Mouse (Mus musculus) CH12.LX (cell line): Measurements from ENCODE around the gene Sh3rf3. TPM values are rescaled to one million over a fixed set of nuclear protein-coding genes. Genes with fewer than 3 reads are reported as not detected.
"Not testable (repeated sequence)": the region's sequence is repeated elsewhere in the genome, so short reads cannot be mapped to it uniquely, and the experiment has no call there.

Experiments
- DNase-seq: peaks from one replicate; pipeline ENCODE4 v3.0.0-alpha.2; 2013; ENCODE audit errors: extremely low read depth
- H3K27ac ChIP-seq: 2 replicates; pipeline ENCODE4 v1.5.1; 2012; ENCODE audit warnings: low read depth, mild to moderate bottlenecking, control low read depth, moderate library complexity; ENCODE audit not compliant: insufficient read depth
- H3K27me3 ChIP-seq: replicated peaks from 2 replicates; pipeline ENCODE3; 2012; ENCODE audit warnings: inconsistent platforms
- H3K36me3 ChIP-seq, 2 experiments: replicated peaks in 1 of 2; 2 replicates each; pipeline versions ENCODE3 to v1.6.1; 2012; ENCODE audit warnings: inconsistent platforms in 1 of 2, low read length in 1 of 2, mild to moderate bottlenecking in 1 of 2, mixed read lengths in 1 of 2, moderate library complexity in 1 of 2; ENCODE audit not compliant: control insufficient read depth in 1 of 2, insufficient read depth in 1 of 2
- H3K4me1 ChIP-seq, 2 experiments: 2 replicates each; pipeline ENCODE4 v1.6.1; 2012; ENCODE audit warnings: inconsistent platforms in 1 of 2, moderate library complexity in 1 of 2; ENCODE audit not compliant: insufficient read depth in 2 of 2, control insufficient read depth in 1 of 2
- H3K4me2 ChIP-seq: 2 replicates; pipeline ENCODE4 v1.6.1; 2012; ENCODE audit warnings: low read depth, mild to moderate bottlenecking, control low read depth; ENCODE audit not compliant: poor library complexity, insufficient read depth, severe bottlenecking
- H3K4me3 ChIP-seq, 3 experiments: fragments of 150-350 bp in 1 of 3; sonication (generic) in 1 of 3; replicated peaks in 1 of 3; 2 replicates each; pipeline versions ENCODE3 to v1.5.1; 2011 to 2012; ENCODE audit warnings: low read depth in 2 of 3, low read length in 2 of 3, mild to moderate bottlenecking in 2 of 3, moderate library complexity in 2 of 3, control low read depth in 1 of 3, improper control_type of control experiment in 1 of 3, inconsistent platforms in 1 of 3, mixed read lengths in 1 of 3; ENCODE audit not compliant: poor library complexity in 1 of 3
- H3K79me2 ChIP-seq: replicated peaks from 2 replicates; pipeline ENCODE4 v1.6.1; 2012; ENCODE audit warnings: mild to moderate bottlenecking, moderate library complexity; ENCODE audit not compliant: control insufficient read depth, poor library complexity, insufficient read depth, severe bottlenecking; ENCODE audit errors: extremely low read depth
- H3K9ac ChIP-seq: 2 replicates; pipeline ENCODE4 v1.6.1; 2012; ENCODE audit warnings: low read depth, mild to moderate bottlenecking, control low read depth, moderate library complexity; ENCODE audit not compliant: insufficient read depth
- H3K9me3 ChIP-seq: replicated peaks from 2 replicates; pipeline ENCODE3; 2012; ENCODE audit warnings: low read length, inconsistent platforms, mixed read lengths
- BHLHE40 ChIP-seq: IDR thresholded peaks from 2 replicates; pipeline ENCODE4 v1.6.1; 2011; ENCODE audit warnings: mild to moderate bottlenecking, low read depth, low read length, improper control_type of control experiment
- CHD1 ChIP-seq: IDR thresholded peaks from 2 replicates; pipeline ENCODE4 v1.6.1; 2012; ENCODE audit warnings: low read depth, low read length, improper control_type of control experiment, inconsistent platforms
- CHD2 ChIP-seq: IDR thresholded peaks from 2 replicates; pipeline ENCODE4 v1.6.1; 2011; ENCODE audit warnings: low read length, improper control_type of control experiment
- CTCF ChIP-seq, 2 experiments: IDR thresholded peaks in 1 of 2; conservative IDR thresholded peaks in 1 of 2; 2 replicates each; pipeline ENCODE4 v1.5.1; 2011 to 2012; ENCODE audit warnings: low read depth in 2 of 2, low read length in 2 of 2, improper control_type of control experiment in 1 of 2, inconsistent platforms in 1 of 2, mild to moderate bottlenecking in 1 of 2, moderate library complexity in 1 of 2
- E2F4 ChIP-seq: IDR thresholded peaks from 2 replicates; pipeline ENCODE4 v1.6.1; 2011; ENCODE audit warnings: low read depth, low read length, improper control_type of control experiment; ENCODE audit not compliant: insufficient replicate concordance
- EP300 ChIP-seq: IDR thresholded peaks from 2 replicates; pipeline ENCODE4 v1.6.1; 2011; ENCODE audit warnings: low read length, improper control_type of control experiment
- GABPA ChIP-seq: IDR thresholded peaks from 2 replicates; pipeline ENCODE4 v1.6.1; 2012; ENCODE audit warnings: low read depth, low read length, improper control_type of control experiment, inconsistent platforms; ENCODE audit not compliant: insufficient replicate concordance
- HCFC1 ChIP-seq: IDR thresholded peaks from 2 replicates; pipeline ENCODE4 v1.6.1; 2012; ENCODE audit warnings: low read depth, mild to moderate bottlenecking, inconsistent platforms, low read length, improper control_type of control experiment
- IRF4 ChIP-seq: IDR thresholded peaks from 2 replicates; pipeline ENCODE4 v1.6.1; 2014; ENCODE audit warnings: low read depth, mild to moderate bottlenecking, inconsistent platforms, low read length, improper control_type of control experiment
- JUN ChIP-seq: IDR thresholded peaks from 2 replicates; pipeline ENCODE4 v1.6.1; 2011; ENCODE audit warnings: low read depth, mild to moderate bottlenecking, low read length, improper control_type of control experiment, moderate library complexity; ENCODE audit not compliant: insufficient read depth
- KAT2A ChIP-seq: IDR thresholded peaks from 2 replicates; pipeline ENCODE4 v1.6.1; 2012; ENCODE audit warnings: low read length, improper control_type of control experiment, inconsistent platforms; ENCODE audit not compliant: insufficient replicate concordance
- MAFK ChIP-seq: IDR thresholded peaks from 2 replicates; pipeline ENCODE4 v1.6.1; 2011; ENCODE audit warnings: low read length, improper control_type of control experiment; ENCODE audit not compliant: insufficient replicate concordance
- MAX ChIP-seq: IDR thresholded peaks from 2 replicates; pipeline ENCODE4 v1.6.1; 2011; ENCODE audit warnings: low read length, improper control_type of control experiment
- MEF2A ChIP-seq: IDR thresholded peaks from 2 replicates; pipeline ENCODE4 v1.6.1; 2014; ENCODE audit warnings: low read depth, mild to moderate bottlenecking, inconsistent platforms, low read length, improper control_type of control experiment, borderline replicate concordance
- NELFE ChIP-seq: IDR thresholded peaks from 2 replicates; pipeline ENCODE4 v1.6.1; 2011; ENCODE audit warnings: low read depth, low read length, improper control_type of control experiment
- POLR2A ChIP-seq: IDR thresholded peaks from 2 replicates; pipeline ENCODE4 v1.6.1; 2011; ENCODE audit warnings: low read depth, mild to moderate bottlenecking, improper control_type of control experiment, low read length
- POLR2AphosphoS2 ChIP-seq: IDR thresholded peaks from 2 replicates; pipeline ENCODE4 v1.6.1; 2011; ENCODE audit warnings: low read depth, low read length, improper control_type of control experiment
- RAD21 ChIP-seq: IDR thresholded peaks from 2 replicates; pipeline ENCODE4 v1.6.1; 2011; ENCODE audit warnings: low read depth, mild to moderate bottlenecking, low read length, improper control_type of control experiment, moderate library complexity
- RCOR1 ChIP-seq: conservative IDR thresholded peaks from 2 replicates; pipeline ENCODE4 v1.6.1; 2012; ENCODE audit warnings: low read depth, mild to moderate bottlenecking, inconsistent platforms, low read length, improper control_type of control experiment
- SIN3A ChIP-seq: IDR thresholded peaks from 2 replicates; pipeline ENCODE4 v1.6.1; 2012; ENCODE audit warnings: low read length, improper control_type of control experiment, inconsistent platforms
- SMC3 ChIP-seq: IDR thresholded peaks from 2 replicates; pipeline ENCODE4 v1.6.1; 2011; ENCODE audit warnings: low read depth, low read length, improper control_type of control experiment
- UBTF ChIP-seq: IDR thresholded peaks from 2 replicates; pipeline ENCODE4 v1.6.1; 2012; ENCODE audit warnings: low read depth, mild to moderate bottlenecking, inconsistent platforms, low read length, improper control_type of control experiment, moderate library complexity
- USF2 ChIP-seq: conservative IDR thresholded peaks from 2 replicates; pipeline ENCODE4 v1.6.1; 2011; ENCODE audit warnings: low read depth, low read length, improper control_type of control experiment
- ZKSCAN1 ChIP-seq: IDR thresholded peaks from 2 replicates; pipeline ENCODE4 v1.6.1; 2012; ENCODE audit warnings: low read depth, inconsistent platforms, low read length, improper control_type of control experiment, borderline replicate concordance
- dilution Hi-C: fragments of 300-500 bp; cut with MboI; formaldehyde crosslinking; loops from 2 replicates; pipeline ENCODE4 v1.14.3; 2020; ENCODE audit warnings: low sequenced_read_pairs; ENCODE audit not compliant: extremely low pct_unique_long_range_greater_than_20kb, extremely low pct_ligation_motif_present
- in situ Hi-C: fragments of 300-500 bp; cut with MboI; formaldehyde crosslinking; loops from 3 replicates; pipeline ENCODE4 v1.14.3; 2019; ENCODE audit warnings: low sequenced_read_pairs, low pct_ligation_motif_present, low pct_unique_long_range_greater_than_20kb, mixed read lengths
- polyA plus RNA-seq: library from polyadenylated mRNA; unstranded; fragments of >175 nt; gene quantifications from 2 replicates; pipeline ENCODE4 v1.2.1, GENCODE M21; 2012; ENCODE audit warnings: low read depth; ENCODE audit not compliant: insufficient read length
- total RNA-seq, 2 experiments: library from RNA; depleted of rRNA; stranded (reverse); fragments of 300-350 nt in 1 of 2; fragments of >200 nt in 1 of 2; gene quantifications; 2 replicates each; pipeline ENCODE4 v1.2.3; 2012 to 2014

The Sh3rf3 gene
- total and polyA plus RNA-seq, 3 experiments, result 0.13 to 0.64 TPM; not detected in 1

GRCm38 (mm10) chr10:59091988-59092387 lies 278.8 kb downstream of the Sh3rf3 start:
- Histone ChIP-seq H3K4me2 (no peak overlapping the region), H3K4me1 (0 out of 4 replicates have a peak, but pooled peaks cover 0 to under 1% of the 10 kb centered on the region in 2 experiments), H3K9ac (no peak overlapping the region), H3K27me3 (peaks cover 23% of the 10 kb centered on the region), H3K79me2 (no peaks in the 10 kb centered on the region), H3K9me3 (no peaks in the 10 kb centered on the region), H3K27ac (no peak overlapping the region)
- dilution Hi-C loops, result no loop called here
- TF ChIP-seq E2F4, result no peak
- no peak for TF ChIP-seq KAT2A
- no peak for TF ChIP-seq RCOR1
- no peak for TF ChIP-seq MEF2A
- no peak for TF ChIP-seq POLR2A
- no peak for TF ChIP-seq USF2
- no peak for TF ChIP-seq JUN
- TF ChIP-seq, all 38 proteins: peak for 0
- Histone ChIP-seq H3K36me3 (no peaks in the 10 kb centered on the region), H3K4me3 (no peak overlapping the region)
- in situ Hi-C loops, result no loop called here
- DNase-seq, result no peak

GRCm38 (mm10) chr10:59103076-59103475 lies 289.9 kb downstream of the Sh3rf3 start:
- H3K4me2 ChIP-seq, DNase-seq, H3K4me3 ChIP-seq, H3K4me1 ChIP-seq, H3K27me3 ChIP-seq, H3K79me2 ChIP-seq, H3K36me3 ChIP-seq, dilution Hi-C loops, H3K9me3 ChIP-seq, in situ Hi-C loops, H3K27ac ChIP-seq, H3K9ac ChIP-seq: not testable (repeated sequence)

- Histone ChIP-seq H3K4me1 (peaks cover 0 to 7% of the 10 kb centered on the region in 2 experiments; a peak in 1 of 4 replicates), H3K9ac (no peak overlapping the region), H3K79me2 (no peaks in the 10 kb centered on the region), H3K9me3 (no peaks in the 10 kb centered on the region), H3K36me3 (no peaks in the 10 kb centered on the region), H3K4me3 (no peak overlapping the region), H3K4me2 (no peak overlapping the region)
- in situ Hi-C loops (no loop called here), dilution Hi-C loops (no loop called here)
- DNase-seq, result no peak
- TF ChIP-seq POLR2AphosphoS2 (no peak), CTCF (conservative IDR thresholded peaks at IDR 0.05 in 1 of 2, IDR thresholded peaks at IDR 0.05 in 1 of 2; ENCODE audit: low read depth in 2 of 2, low read length in 2 of 2) (no peak), UBTF (no peak), RCOR1 (no peak), USF2 (no peak), SMC3 (no peak), SIN3A (no peak), MAX (no peak), ZKSCAN1 (no peak), CHD1 (no peak), RAD21 (no peak), GABPA (no peak), BHLHE40 (no peak), EP300 (no peak), IRF4 (no peak), MAFK (no peak), HCFC1 (no peak), NELFE (no peak), JUN (no peak), CHD2 (no peak)
- TF ChIP-seq, all 38 proteins: peak for 0
- Histone ChIP-seq H3K27me3 (no peaks in the 10 kb centered on the region), H3K27ac (no peak overlapping the region)
These were observed 291.5 kb downstream of the Sh3rf3 start for GRCm38 (mm10) chr10:59104683-59105082.
